Mouse (Mus musculus) limb, embryonic 13.5 days (tissue): Measurements from ENCODE around the gene Sept6. TPM values are rescaled to one million over a fixed set of nuclear protein-coding genes. Genes with fewer than 3 reads are reported as not detected.
"Not testable (repeated sequence)": the region's sequence is repeated elsewhere in the genome, so short reads cannot be mapped to it uniquely, and the experiment has no call there.

Source experiments
- ATAC-seq: fragments of 200-750 bp; cut with Nextera tagmentation; 2 replicates; pipeline ENCODE4 v1.8.0; 2017; ENCODE audit warnings: low read depth, moderate number of reproducible peaks, moderate TSS enrichment; ENCODE audit not compliant: low FRiP score
- H3K27ac ChIP-seq: fragments of 300-500 bp; sonication (generic); 2 replicates; pipeline ENCODE4 v1.5.1; 2015; ENCODE audit warnings: inconsistent platforms, mild to moderate bottlenecking, moderate library complexity
- H3K27me3 ChIP-seq: fragments of 300-500 bp; sonication (generic); 2 replicates; pipeline ENCODE4 v1.6.1; 2015; ENCODE audit warnings: mild to moderate bottlenecking, inconsistent platforms
- H3K36me3 ChIP-seq: fragments of 300-500 bp; sonication (generic); 2 replicates; pipeline ENCODE4 v1.6.1; 2015; ENCODE audit warnings: inconsistent platforms, mild to moderate bottlenecking, moderate library complexity
- H3K4me1 ChIP-seq: fragments of 300-500 bp; sonication (generic); 2 replicates; pipeline ENCODE4 v1.6.1; 2015; ENCODE audit warnings: inconsistent platforms
- H3K4me2 ChIP-seq: fragments of 300-500 bp; sonication (generic); replicated peaks from 2 replicates; pipeline ENCODE4 v1.6.1; 2015; ENCODE audit warnings: inconsistent platforms, mild to moderate bottlenecking, moderate library complexity
- H3K4me3 ChIP-seq: fragments of 300-500 bp; sonication (generic); 2 replicates; pipeline ENCODE4 v1.5.1; 2015; ENCODE audit warnings: moderate library complexity, mild to moderate bottlenecking, inconsistent platforms
- H3K9ac ChIP-seq: fragments of 300-500 bp; sonication (generic); 2 replicates; pipeline ENCODE4 v1.6.1; 2015; ENCODE audit warnings: mild to moderate bottlenecking, inconsistent platforms
- H3K9me3 ChIP-seq: fragments of 300-500 bp; sonication (generic); 2 replicates; pipeline ENCODE4 v1.6.1; 2016; ENCODE audit warnings: inconsistent platforms
- WGBS: fragments of 180-500 bp; shearing (Covaris S2); methylation state at CpG from one replicate; pipeline ENCODE4 v1.1.7; 2015; 5-methylcytosine and 5-hydroxymethylcytosine counted together
- polyA plus RNA-seq: library from polyadenylated mRNA; unstranded; fragments of >200 nt; fragmentation: Nextera tagmentation; extraction: Ambion mirVana; gene quantifications from 2 replicates; pipeline ENCODE4 v1.2.1, GENCODE M21; 2015

The Sept6 gene
- polyA plus RNA-seq, 1 experiment from 2014 or later = 75.9 TPM

- Histone ChIP-seq H3K4me3 (peak within 1 kb of the TSS; percentile 56), H3K9ac (peak within 1 kb of the TSS; percentile 69), H3K27me3 (no peaks in the 10 kb centered on the region), H3K4me1 (0 out of 2 replicates have a peak, but pooled peaks cover 3% of the 10 kb centered on the region), H3K4me2 (peak within 1 kb of the TSS; percentile 72), H3K9me3 (no peaks in the 10 kb centered on the region), H3K27ac (peak within 1 kb of the TSS; percentile 55; the same call in 1 of the 2 replicates), H3K36me3 (no peaks in the 10 kb centered on the region)
- 23% methylated on average over 35 of the region's 47 CpGs for WGBS
- ATAC-seq = peak; percentile 17; the same call in 1 of the 2 replicates
Observed at GRCm38 (mm10) chrX:36902321-36903114, 89.1 kb downstream of the Sept6 start, which contains the start of gene Nkrf. Gene Nkrf, minus strand, starts transcription at chrX:36902899.

- Histone ChIP-seq H3K27me3 (no peaks in the 10 kb centered on the region), H3K27ac (no peak overlapping the region), H3K4me3 (peak overlapping the region; percentile 56), H3K4me2 (peak overlapping the region; percentile 72), H3K9me3 (no peaks in the 10 kb centered on the region), H3K4me1 (0 out of 2 replicates have a peak, but pooled peaks cover 3% of the 10 kb centered on the region), H3K9ac (peak overlapping the region; percentile 69; the same call in 1 of the 2 replicates), H3K36me3 (no peaks in the 10 kb centered on the region)
- no peak for ATAC-seq
- 36% methylated on average over 3 of the region's 3 CpGs for WGBS
Observed at GRCm38 (mm10) chrX:36901655-36902054, 89.9 kb downstream of the Sept6 start.

GRCm38 (mm10) chrX:36898931-36899330, 92.7 kb downstream of the Sept6 start:
- ATAC-seq, H3K4me2 ChIP-seq, H3K27ac ChIP-seq, H3K4me1 ChIP-seq, H3K36me3 ChIP-seq, H3K9ac ChIP-seq, H3K4me3 ChIP-seq, H3K27me3 ChIP-seq, H3K9me3 ChIP-seq: not testable (repeated sequence)
- 31% methylated on average over 1 of the region's 1 CpGs for WGBS

- Histone ChIP-seq H3K36me3 (peaks cover 13% of the 10 kb centered on the region), H3K27me3 (no peaks in the 10 kb centered on the region), H3K9me3 (no peaks in the 10 kb centered on the region), H3K4me3 (no peak overlapping the region), H3K4me2 (no peak overlapping the region), H3K27ac (no peak overlapping the region), H3K9ac (no peak overlapping the region), H3K4me1 (no peaks in the 10 kb centered on the region)
- no peak for ATAC-seq
- 83% methylated on average over 1 of the region's 1 CpGs for WGBS
Observed at GRCm38 (mm10) chrX:36884719-36885118, 106.9 kb downstream of the Sept6 start.

GRCm38 (mm10) chrX:36874704-36875128, 116.9 kb downstream of the Sept6 start:
- peak; percentile 57 for ATAC-seq
- Histone ChIP-seq H3K27ac (peak overlapping the region; percentile 85), H3K36me3 (peaks cover 7% of the 10 kb centered on the region; the same call in 1 of the 2 replicates), H3K4me3 (peak overlapping the region; percentile 64), H3K9ac (peak overlapping the region; percentile 77), H3K27me3 (no peaks in the 10 kb centered on the region; the same call in 1 of the 2 replicates), H3K4me1 (peaks cover 4% of the 10 kb centered on the region), H3K9me3 (no peaks in the 10 kb centered on the region), H3K4me2 (peak overlapping the region; percentile 70)
- 7% methylated on average over 26 of the region's 36 CpGs for WGBS

GRCm38 (mm10) chrX:36874178-36874696, 117.4 kb downstream of the Sept6 start:
- peak overlapping the region; percentile 85 for H3K27ac ChIP-seq
- H3K9me3 ChIP-seq = no peaks in the 10 kb centered on the region
- WGBS = 8% methylated on average over 55 of the region's 57 CpGs
- peak overlapping the region; percentile 77 for H3K9ac ChIP-seq
- peaks cover 4% of the 10 kb centered on the region for H3K4me1 ChIP-seq
- peak overlapping the region; percentile 70 for H3K4me2 ChIP-seq
- H3K4me3 ChIP-seq = peak overlapping the region; percentile 64
- peak; percentile 95 for ATAC-seq
- no peaks in the 10 kb centered on the region; the same call in 1 of the 2 replicates for H3K27me3 ChIP-seq
- peaks cover 7% of the 10 kb centered on the region; the same call in 1 of the 2 replicates for H3K36me3 ChIP-seq

GRCm38 (mm10) chrX:36873765-36874164, 117.8 kb downstream of the Sept6 start, which contains the start of the genes Ube2a and C330007P06Rik:
Gene Ube2a, plus strand, starts transcription at chrX:36873900.
Gene C330007P06Rik, minus strand, starts transcription at chrX:36874111.
- H3K4me3 ChIP-seq = peak within 1 kb of the TSS; percentile 64
- H3K27ac ChIP-seq = peak within 1 kb of the TSS; percentile 85
- peak; percentile 45 for ATAC-seq
- H3K4me1 ChIP-seq = peaks cover 4% of the 10 kb centered on the region
- no peaks in the 10 kb centered on the region; the same call in 1 of the 2 replicates for H3K27me3 ChIP-seq
- peak within 1 kb of the TSS; percentile 77 for H3K9ac ChIP-seq
- H3K4me2 ChIP-seq = peak within 1 kb of the TSS; percentile 70
- no peaks in the 10 kb centered on the region for H3K9me3 ChIP-seq
- 16% methylated on average over 8 of the region's 8 CpGs for WGBS
- peaks cover 7% of the 10 kb centered on the region; the same call in 1 of the 2 replicates for H3K36me3 ChIP-seq

GRCm38 (mm10) chrX:36870372-36870771, 121.2 kb downstream of the Sept6 start:
- H3K27me3 ChIP-seq = no peaks in the 10 kb centered on the region; the same call in 1 of the 2 replicates
- no peaks in the 10 kb centered on the region for H3K36me3 ChIP-seq
- 69% methylated on average over 3 of the region's 3 CpGs for WGBS
- peaks cover 1% of the 10 kb centered on the region for H3K4me1 ChIP-seq
- no peak for ATAC-seq
- H3K9ac ChIP-seq = no peak overlapping the region
- H3K4me3 ChIP-seq = no peak overlapping the region
- no peak overlapping the region for H3K4me2 ChIP-seq
- no peaks in the 10 kb centered on the region for H3K9me3 ChIP-seq
- H3K27ac ChIP-seq = no peak overlapping the region

- no peak overlapping the region for H3K27ac ChIP-seq
Observed at GRCm38 (mm10) chrX:36864609-36865328, 126.8 kb downstream of the Sept6 start.

GRCm38 (mm10) chrX:36863766-36864608, 127.6 kb downstream of the Sept6 start:
- no peaks in the 10 kb centered on the region for H3K36me3 ChIP-seq
- H3K27ac ChIP-seq = no peak overlapping the region
- WGBS = 18% methylated on average over 43 of the region's 44 CpGs
- peak overlapping the region; percentile 59 for H3K9ac ChIP-seq
- peak; percentile 87 for ATAC-seq
- H3K27me3 ChIP-seq = no peaks in the 10 kb centered on the region
- no peaks in the 10 kb centered on the region for H3K9me3 ChIP-seq
- H3K4me1 ChIP-seq = peaks cover 6% of the 10 kb centered on the region; the same call in 1 of the 2 replicates
- peak overlapping the region; percentile 46 for H3K4me3 ChIP-seq
- H3K4me2 ChIP-seq = peak overlapping the region; percentile 61

More at GRCm38 (mm10) chrX:36864609-36865328, 126.8 kb downstream of the Sept6 start:
- Histone ChIP-seq H3K27me3 (no peaks in the 10 kb centered on the region), H3K9ac (no peak overlapping the region), H3K9me3 (no peaks in the 10 kb centered on the region), H3K4me2 (peak overlapping the region; percentile 44), H3K36me3 (no peaks in the 10 kb centered on the region), H3K4me1 (peaks cover 6% of the 10 kb centered on the region; the same call in 1 of the 2 replicates), H3K4me3 (peak overlapping the region; percentile 46)
- no peak; the same call in 1 of the 2 replicates for ATAC-seq
- 59% methylated on average over 8 of the region's 8 CpGs for WGBS
